Mouse (Mus musculus): ENCODE results near the gene Klf7.

- no peak for TF ChIP-seq CTCF (IDR thresholded peaks at IDR 0.05; ENCODE audit: borderline replicate concordance, insufficient read depth, low read depth, low read length)
- TF ChIP-seq POLR2A (IDR thresholded peaks at IDR 0.05; ENCODE audit: borderline replicate concordance, insufficient read depth, low read length) = no peak
Measured at GRCm38 (mm10) chr1:64134439-64134838, 12.4 kb upstream of the Klf7 start.

All from cerebellum, adult 2 months (tissue).